Mouse (Mus musculus) stomach, postnatal 0 days (tissue): Measurements from ENCODE around the gene Eef2k. TPM values are rescaled to one million over a fixed set of nuclear protein-coding genes. Genes with fewer than 3 reads are reported as not detected.

Experiments
- ATAC-seq: fragments of 200-750 bp; cut with Nextera tagmentation; 2 replicates; pipeline ENCODE4 v1.8.0; 2017; ENCODE audit not compliant: low FRiP score, low TSS enrichment
- DNase-seq: peaks from one replicate; pipeline ENCODE4 v3.0.0-alpha.2; 2016; ENCODE audit warnings: low spot score
- H3K27ac ChIP-seq: fragments of 300-500 bp; sonication (generic); replicated peaks from 2 replicates; pipeline ENCODE4 v1.5.1; 2014; ENCODE audit warnings: mild to moderate bottlenecking, control low read depth
- H3K27me3 ChIP-seq: fragments of 300-500 bp; sonication (generic); 2 replicates; pipeline ENCODE4 v1.6.1; 2014; ENCODE audit warnings: low read length; ENCODE audit not compliant: control insufficient read depth, insufficient read depth
- H3K36me3 ChIP-seq: fragments of 300-500 bp; sonication (generic); 2 replicates; pipeline ENCODE4 v1.6.1; 2014; ENCODE audit warnings: low read length, mixed read lengths; ENCODE audit not compliant: control insufficient read depth, insufficient read depth
- H3K4me1 ChIP-seq: fragments of 300-500 bp; sonication (generic); replicated peaks from 2 replicates; pipeline ENCODE4 v1.6.1; 2014; ENCODE audit warnings: antibody characterized with exemption; ENCODE audit not compliant: control insufficient read depth, insufficient read depth
- H3K4me2 ChIP-seq: fragments of 300-500 bp; sonication (generic); replicated peaks from 2 replicates; pipeline ENCODE4 v1.6.1; 2014; ENCODE audit warnings: low read depth, mild to moderate bottlenecking, control low read depth, moderate library complexity
- H3K4me3 ChIP-seq: fragments of 300-500 bp; sonication (generic); 2 replicates; pipeline ENCODE4 v1.5.1; 2014; ENCODE audit warnings: low read depth, low read length, control low read depth
- H3K9ac ChIP-seq: fragments of 300-500 bp; sonication (generic); 2 replicates; pipeline ENCODE4 v1.6.1; 2014; ENCODE audit warnings: mild to moderate bottlenecking, low read length, control low read depth, mixed read lengths
- H3K9me3 ChIP-seq: fragments of 300-500 bp; sonication (generic); 2 replicates; pipeline ENCODE4 v1.6.1; 2016; ENCODE audit warnings: low read length; ENCODE audit not compliant: control insufficient read depth
- CTCF ChIP-seq: IDR thresholded peaks from 2 replicates; pipeline ENCODE4 v1.5.1; 2016; ENCODE audit warnings: antibody characterized with exemption, low read depth, mild to moderate bottlenecking, moderate library complexity
- EP300 ChIP-seq: optimal IDR thresholded peaks from 2 replicates; pipeline ENCODE3; 2016; ENCODE audit warnings: antibody characterized with exemption
- WGBS: fragments of 180-500 bp; shearing (Covaris S2); extraction: QIAGEN DNeasy Blood & Tissue Kit; methylation state at CpG from one replicate; pipeline ENCODE4 v1.1.7; 2014; 5-methylcytosine and 5-hydroxymethylcytosine counted together
- polyA plus RNA-seq: library from polyadenylated mRNA; unstranded; fragments of >200 nt; fragmentation: Nextera tagmentation; extraction: Ambion mirVana; gene quantifications from 2 replicates; pipeline ENCODE4 v1.2.1, GENCODE M21; 2015

Eef2k gene
- polyA plus RNA-seq, 1 experiment from 2014 or later, result 42.0 TPM

DNA sequence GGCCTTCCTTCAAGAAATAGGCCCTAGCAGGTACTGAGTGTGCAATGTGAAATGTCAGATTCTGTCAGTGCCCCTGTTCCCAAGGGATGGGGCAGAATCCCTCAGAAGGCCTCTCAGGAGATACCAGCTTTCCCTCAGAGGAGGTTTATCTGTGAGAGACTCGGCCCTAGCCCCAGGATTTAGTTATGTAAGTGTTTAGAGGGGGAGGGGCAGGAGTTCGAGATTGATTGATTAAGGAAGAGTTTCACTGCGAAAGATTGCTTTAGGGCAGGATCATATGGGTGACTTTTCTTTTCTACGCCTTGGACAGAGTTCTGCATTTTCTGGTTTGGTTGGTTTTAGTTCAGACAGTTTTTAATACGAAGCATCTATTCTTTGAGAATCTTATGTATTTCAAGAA, 20.8 kb downstream of the Eef2k start:
- Histone ChIP-seq H3K4me1 (peaks cover 14% of the 10 kb centered on the region), H3K9me3 (no peaks in the 10 kb centered on the region), H3K9ac (no peak overlapping the region), H3K4me2 (no peak overlapping the region), H3K27me3 (no peaks in the 10 kb centered on the region), H3K4me3 (no peak overlapping the region), H3K27ac (peak overlapping the region; percentile 69), H3K36me3 (peaks cover 2% of the 10 kb centered on the region; the same call in 1 of the 2 replicates)
- DNase-seq (no peak), ATAC-seq (no peak)
- no peak for TF ChIP-seq EP300
- no peak for TF ChIP-seq CTCF
- WGBS, result 29% methylated on average over 5 of the region's 5 CpGs

DNA sequence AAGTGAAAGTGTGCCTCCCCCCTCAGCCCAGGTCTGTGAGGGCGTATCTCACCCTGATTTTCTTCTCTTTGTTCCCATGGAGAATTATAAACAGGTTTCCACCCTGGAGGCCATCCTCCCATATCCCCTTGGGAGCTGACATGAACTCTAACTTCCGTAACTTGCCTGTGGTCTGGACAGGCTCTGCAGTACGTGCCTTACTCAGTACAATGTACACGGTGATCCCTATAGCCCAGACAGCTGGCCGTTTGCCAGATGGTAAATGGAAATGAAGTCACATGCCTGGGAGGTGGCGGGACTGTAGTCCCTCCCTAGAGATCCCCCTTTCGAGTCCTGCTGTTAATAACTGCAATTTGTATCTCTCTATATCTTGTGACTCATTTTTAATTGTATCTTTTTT, 22.5 kb downstream of the Eef2k start:
- Histone ChIP-seq H3K4me2 (peak overlapping the region; percentile 31), H3K4me1 (peaks cover 14% of the 10 kb centered on the region), H3K9ac (no peak overlapping the region), H3K4me3 (no peak overlapping the region), H3K9me3 (no peaks in the 10 kb centered on the region), H3K27me3 (no peaks in the 10 kb centered on the region), H3K36me3 (no peaks in the 10 kb centered on the region), H3K27ac (peak overlapping the region; percentile 93)
- TF ChIP-seq EP300 (peak; percentile 72), CTCF (no peak)
- peak; percentile 89 for DNase-seq
- ATAC-seq, result peak; percentile 87
- under 1% methylated on average over 7 of the region's 7 CpGs for WGBS

DNA sequence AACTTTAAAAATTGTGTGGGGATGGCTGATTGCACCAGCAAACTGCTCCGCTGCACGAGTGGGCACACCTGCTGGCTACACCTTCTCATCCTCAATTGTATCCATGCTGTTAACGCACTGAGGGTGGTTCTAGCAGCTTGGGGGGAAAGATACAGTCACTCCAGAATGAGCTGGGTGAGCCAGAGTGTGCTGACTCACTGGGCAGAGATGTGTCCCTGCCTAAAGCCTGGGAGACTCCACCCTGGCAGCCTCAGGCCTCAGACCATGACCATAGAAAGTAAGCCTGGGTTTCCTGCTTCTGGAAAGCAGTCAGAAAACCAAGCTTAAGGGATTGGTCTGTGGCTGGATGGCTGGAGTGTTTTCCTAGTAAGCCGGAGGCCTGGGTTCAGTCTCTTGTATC, 23.2 kb downstream of the Eef2k start:
- peak; percentile 84 for ATAC-seq
- peaks cover 14% of the 10 kb centered on the region for H3K4me1 ChIP-seq
- no peaks in the 10 kb centered on the region for H3K36me3 ChIP-seq
- H3K9ac ChIP-seq, result peak overlapping the region; percentile 18; the same call in 1 of the 2 replicates
- 31% methylated on average over 4 of the region's 4 CpGs for WGBS
- H3K27me3 ChIP-seq, result no peaks in the 10 kb centered on the region
- DNase-seq, result peak; percentile 73
- no peak overlapping the region for H3K4me2 ChIP-seq
- H3K27ac ChIP-seq, result peak overlapping the region; percentile 93
- H3K9me3 ChIP-seq, result no peaks in the 10 kb centered on the region
- TF ChIP-seq CTCF, result no peak
- TF ChIP-seq EP300, result no peak
- no peak overlapping the region for H3K4me3 ChIP-seq

DNA sequence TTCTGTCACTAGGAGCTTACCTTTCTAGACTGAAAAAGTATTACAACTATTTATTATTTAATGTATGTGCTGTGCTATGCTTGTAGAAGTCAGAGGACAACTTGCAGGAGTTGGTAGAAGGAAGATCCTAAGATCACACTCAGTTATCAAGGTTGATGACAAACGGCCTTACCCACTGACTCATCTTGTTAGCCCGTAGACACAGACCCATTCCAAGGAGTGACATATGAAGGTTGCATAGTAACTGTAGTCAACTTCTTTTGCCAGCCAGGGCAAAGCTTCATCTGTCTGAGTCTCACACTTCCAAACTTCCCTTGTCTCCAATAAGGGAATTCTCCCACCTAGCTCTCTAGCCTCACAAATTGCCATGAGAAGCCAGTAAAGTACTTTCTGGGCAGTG, 24.1 kb downstream of the Eef2k start:
- H3K27ac ChIP-seq, result peak overlapping the region; percentile 93
- WGBS, result 40% methylated on average over 2 of the region's 2 CpGs
- H3K4me1 ChIP-seq, result peaks cover 14% of the 10 kb centered on the region
- no peaks in the 10 kb centered on the region for H3K27me3 ChIP-seq
- no peaks in the 10 kb centered on the region; the same call in 1 of the 2 replicates for H3K36me3 ChIP-seq
- ATAC-seq, result no peak
- TF ChIP-seq EP300 (no peak), CTCF (no peak)
- DNase-seq, result no peak
- H3K4me3 ChIP-seq, result no peak overlapping the region
- H3K9me3 ChIP-seq, result no peaks in the 10 kb centered on the region
- no peak overlapping the region for H3K9ac ChIP-seq
- H3K4me2 ChIP-seq, result no peak overlapping the region

DNA sequence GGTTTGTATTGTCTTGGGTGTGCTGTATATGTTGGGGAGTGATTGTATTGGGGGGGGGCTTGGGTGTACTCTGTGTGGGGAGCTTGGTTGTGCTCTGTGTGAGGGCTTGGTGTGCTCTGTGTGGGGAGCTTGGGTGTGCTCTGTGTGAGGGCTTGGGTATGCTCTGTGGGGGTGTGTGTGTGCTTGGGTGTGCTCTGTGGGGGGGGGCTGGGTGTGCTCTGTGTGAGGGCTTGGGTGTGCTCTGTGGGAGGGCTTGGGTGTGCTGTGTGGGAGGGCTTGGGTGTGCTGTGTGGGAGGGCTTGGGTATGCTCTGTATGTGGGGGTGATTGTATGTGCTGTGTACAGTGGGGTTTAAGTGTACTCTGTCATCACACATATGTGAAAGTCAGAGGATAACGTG, 25.1 kb downstream of the Eef2k start:
- Histone ChIP-seq H3K27me3 (no peaks in the 10 kb centered on the region), H3K36me3 (no peaks in the 10 kb centered on the region; the same call in 1 of the 2 replicates), H3K9me3 (no peaks in the 10 kb centered on the region), H3K4me2 (no peak overlapping the region), H3K4me3 (no peak overlapping the region), H3K9ac (no peak overlapping the region), H3K4me1 (peaks cover 9% of the 10 kb centered on the region), H3K27ac (peak overlapping the region; percentile 49)
- DNase-seq (peak; percentile 28), ATAC-seq (peak; percentile 11; the same call in 1 of the 2 replicates)
- TF ChIP-seq EP300 (no peak), CTCF (no peak)
- 58% methylated on average over 1 of the region's 1 CpGs for WGBS

DNA sequence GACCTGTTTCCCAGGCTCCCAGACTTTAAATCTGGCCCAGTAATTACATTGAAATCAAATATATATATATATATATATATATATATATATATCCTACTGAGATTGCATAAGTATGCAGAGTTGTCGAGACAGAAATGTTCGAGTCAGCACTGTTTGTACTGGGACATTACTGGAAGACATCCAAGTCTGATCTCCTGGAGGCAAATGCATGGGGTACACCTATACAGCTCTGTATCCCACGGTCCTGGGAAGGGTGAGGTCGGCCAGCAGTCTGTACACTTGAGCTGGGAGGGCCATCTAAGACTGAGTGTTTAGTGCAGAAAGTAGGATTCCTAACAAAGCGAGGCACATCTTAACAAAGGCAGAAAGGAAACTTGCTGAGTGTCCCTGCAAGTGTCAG, 27.3 kb downstream of the Eef2k start:
- H3K27ac ChIP-seq, result peak overlapping the region; percentile 61
- ATAC-seq (peak; percentile 54), DNase-seq (peak; percentile 39)
- no peaks in the 10 kb centered on the region; the same call in 1 of the 2 replicates for H3K36me3 ChIP-seq
- H3K27me3 ChIP-seq, result no peaks in the 10 kb centered on the region
- WGBS, result 3% methylated on average over 5 of the region's 5 CpGs
- peak overlapping the region; percentile 0; the same call in 1 of the 2 replicates for H3K4me2 ChIP-seq
- H3K4me1 ChIP-seq, result peaks cover 4% of the 10 kb centered on the region; the same call in 1 of the 2 replicates
- no peak overlapping the region for H3K4me3 ChIP-seq
- no peaks in the 10 kb centered on the region for H3K9me3 ChIP-seq
- H3K9ac ChIP-seq, result no peak overlapping the region
- no peak for TF ChIP-seq CTCF
- no peak for TF ChIP-seq EP300
